Mouse (Mus musculus): ENCODE measurements around the gene Insyn1.

DNA sequence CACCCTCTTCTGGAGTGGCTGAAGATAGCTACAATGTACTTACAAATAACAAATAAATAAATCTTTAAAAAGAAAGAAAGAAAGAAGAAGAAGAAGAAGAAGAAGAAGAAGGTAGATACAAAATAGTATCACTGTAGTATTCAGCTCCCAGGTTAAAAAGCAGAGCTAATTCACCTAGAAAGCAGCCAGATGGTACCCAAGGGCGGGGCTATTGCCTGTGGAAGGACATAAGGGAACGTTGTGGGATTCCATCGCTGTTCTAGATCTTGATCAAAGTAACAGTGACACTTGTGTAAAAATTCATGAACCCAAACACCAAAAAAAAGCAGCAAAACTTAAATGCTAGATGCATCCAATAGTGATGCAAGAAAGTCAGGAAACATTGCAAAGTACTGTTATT, 31.6 kb downstream of the Insyn1 start:
- no peak for TF ChIP-seq CTCF (IDR thresholded peaks at IDR 0.05; ENCODE audit: borderline replicate concordance, insufficient read depth, low read depth, low read length)
- no peak for TF ChIP-seq POLR2A (IDR thresholded peaks at IDR 0.05; ENCODE audit: borderline replicate concordance, insufficient read depth, low read length)
